Mouse (Mus musculus) right cerebral cortex, postnatal 14 days (tissue): ENCODE measurements around the gene Steap2.

ENCODE experiments used
- DNase-seq: peaks from one replicate; pipeline ENCODE4 v3.0.0; 2022

Gene Steap2

DNA sequence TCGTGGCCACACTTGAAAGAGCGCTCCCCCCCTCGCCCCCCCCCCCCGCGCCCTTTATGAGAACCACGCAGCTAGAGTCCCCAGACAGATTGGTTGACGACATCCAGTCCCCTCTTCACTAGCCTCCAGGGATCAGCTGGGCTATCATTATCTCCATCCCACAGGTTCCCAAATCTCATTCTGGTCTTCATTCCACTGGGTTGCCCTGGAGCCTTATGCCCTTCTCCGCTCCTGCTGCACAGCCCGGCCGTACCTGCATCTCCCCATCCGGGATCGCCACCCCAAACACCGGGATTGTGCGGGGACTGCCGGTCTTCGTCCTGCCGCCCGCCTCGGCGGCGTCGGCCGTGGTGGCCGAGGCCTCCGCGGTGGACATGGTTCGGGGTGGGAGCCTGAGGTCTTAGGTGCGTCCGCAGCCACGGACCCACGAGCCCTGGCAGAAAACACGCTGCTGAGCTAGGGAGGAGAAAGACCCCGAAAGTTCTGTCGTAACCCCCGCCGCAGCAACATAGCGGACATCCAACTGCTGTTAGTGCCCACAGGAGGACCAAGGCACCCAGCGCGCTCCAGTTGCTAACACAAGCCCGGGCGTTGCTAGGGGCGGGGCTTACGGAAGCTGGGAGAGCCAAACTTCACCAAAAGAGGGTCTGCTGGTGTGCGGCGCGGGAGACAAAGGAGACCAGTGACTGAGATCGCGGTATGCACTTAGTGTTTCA is 30.6 kb downstream of the Steap2 start, which contains the start of gene Cfap69:
Gene Cfap69, minus strand, starts transcription at position 585 of the 716 bp plus-strand sequence.
- DNase-seq, result peak; percentile 85

DNA sequence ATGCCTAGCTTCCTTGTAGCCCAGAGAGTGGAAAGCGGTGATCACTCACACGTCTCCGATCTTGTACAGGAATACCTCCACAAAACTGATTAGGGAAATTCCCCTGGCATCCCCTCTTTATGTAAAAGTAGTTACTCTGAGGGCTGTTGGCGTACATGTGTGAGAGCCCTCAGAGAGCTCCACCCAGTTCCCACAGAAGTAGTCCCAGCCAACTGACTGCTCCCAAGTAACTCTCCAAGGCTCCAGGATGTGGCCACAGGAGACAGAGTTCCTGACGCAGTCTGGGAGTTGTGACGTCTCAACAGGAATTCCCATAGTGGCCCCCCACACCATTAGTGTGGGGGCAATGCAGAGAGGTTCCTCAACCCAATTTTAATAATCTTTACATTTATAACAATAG is 31.3 kb downstream of the Steap2 start:
- no peak for DNase-seq

- no peak for DNase-seq
These were observed 35.7 kb downstream of the Steap2 start for GRCm38 (mm10) chr5:5658680-5659079.

DNA sequence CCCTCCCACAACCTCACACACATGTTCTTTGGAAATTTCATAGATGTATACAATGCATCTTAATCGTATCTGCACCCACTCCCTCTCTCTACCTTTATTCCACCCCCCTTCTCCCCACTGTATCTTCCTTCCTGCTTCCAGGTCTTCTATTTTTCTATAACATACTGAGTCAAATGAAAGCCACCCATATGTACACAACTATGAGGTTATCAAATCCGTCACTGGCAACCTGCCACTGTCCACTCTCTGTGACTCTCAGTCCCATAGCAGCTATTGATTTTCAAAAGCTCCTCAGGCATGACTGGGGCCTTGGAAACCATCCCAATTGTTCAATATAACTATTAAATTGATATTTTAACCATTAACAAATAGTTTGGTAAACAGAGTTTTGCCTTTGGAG is 36.4 kb downstream of the Steap2 start:
- no peak for DNase-seq

- peak; percentile 26 for DNase-seq
These were observed 45.4 kb downstream of the Steap2 start for GRCm38 (mm10) chr5:5648817-5649569.

DNA sequence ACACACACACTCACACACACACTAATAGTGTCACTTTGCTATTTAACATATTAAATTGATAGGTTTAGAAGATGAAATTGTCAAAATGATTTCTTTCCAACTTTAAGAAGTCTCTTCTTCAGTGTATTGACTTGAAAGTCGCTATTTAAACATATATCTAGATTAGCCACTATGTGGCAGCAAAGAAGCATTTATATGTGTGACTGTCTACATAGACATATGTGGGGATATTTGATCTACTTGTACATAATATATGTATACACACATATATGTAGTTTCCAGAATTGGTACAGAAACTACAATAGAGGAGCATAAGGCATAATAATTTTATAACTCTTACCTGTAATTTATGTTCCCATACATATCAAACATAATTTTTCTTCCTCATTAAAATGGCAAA is 48.2 kb downstream of the Steap2 start:
- no peak for DNase-seq

GRCm38 (mm10) chr5:5638496-5638895 is 55.9 kb downstream of the Steap2 start:
- DNase-seq, result no peak

DNA sequence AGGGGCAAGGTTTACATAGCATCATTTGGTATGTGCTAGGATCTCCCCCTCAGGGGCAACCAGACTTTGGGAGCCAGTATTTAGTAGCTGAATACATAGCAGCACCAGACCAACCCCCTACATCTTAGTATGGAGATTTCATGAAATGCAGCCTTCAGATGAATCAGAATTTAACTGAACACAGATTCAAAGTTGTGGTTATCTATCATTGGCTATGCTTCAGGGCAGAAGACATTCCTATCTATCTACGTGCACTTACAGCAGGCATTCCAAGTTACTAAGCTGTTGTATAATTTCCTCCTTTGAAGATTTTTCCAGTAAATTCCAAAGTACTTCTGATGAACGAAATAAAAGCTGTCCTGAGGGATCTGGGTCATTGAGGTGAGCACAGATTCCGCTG is 68.9 kb downstream of the Steap2 start:
- DNase-seq, result no peak

DNA sequence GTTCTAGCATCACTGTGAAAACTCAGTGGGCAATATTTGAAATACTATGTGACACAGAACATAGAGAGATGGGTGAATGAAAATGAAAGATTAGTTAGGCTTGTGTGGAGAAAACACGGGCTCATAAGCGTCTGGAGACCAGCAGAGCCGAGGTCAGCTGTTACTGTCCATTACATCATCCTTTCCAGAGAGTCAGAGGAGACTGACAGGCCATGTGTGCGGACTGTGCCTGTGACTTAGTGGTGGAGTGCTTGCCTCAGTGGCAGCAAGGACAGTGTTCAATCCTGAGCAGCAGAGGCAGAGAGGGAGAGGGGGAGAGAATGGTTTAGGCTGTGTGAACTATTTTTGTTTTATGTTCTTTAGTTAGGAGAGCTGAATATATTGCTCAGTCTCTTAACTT is 76.0 kb downstream of the Steap2 start:
- no peak for DNase-seq
